Mouse (Mus musculus): ENCODE results near the gene Ache.

The Ache gene

DNA sequence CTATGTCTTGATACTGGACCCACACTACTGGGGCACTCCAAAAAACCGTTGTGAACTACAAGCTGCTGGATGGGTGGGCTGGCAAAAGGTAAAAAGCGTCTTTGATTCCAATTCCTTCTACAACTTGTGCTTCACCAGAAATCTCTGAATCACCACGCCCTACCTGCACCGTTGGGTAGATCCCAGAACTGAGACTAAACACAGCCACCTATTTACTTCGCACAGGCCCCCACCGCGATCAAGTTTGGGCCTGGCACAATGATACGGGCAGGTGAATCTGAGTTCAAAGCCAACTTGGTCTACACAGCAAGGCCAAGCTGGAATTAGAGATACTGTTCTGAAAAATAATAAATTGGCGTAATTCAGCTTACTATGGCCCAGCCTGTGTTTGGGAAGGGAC lies 8.0 kb downstream of the Ache start:
- in situ Hi-C loops (cut with MboI; ENCODE audit: low sequenced_read_pairs), result no loop called here

- in situ Hi-C loops (cut with MboI; ENCODE audit: low sequenced_read_pairs), result no loop called here
Observed at GRCm38 (mm10) chr5:137295712-137296111, 8.4 kb downstream of the Ache start.

- in situ Hi-C loops (cut with MboI; ENCODE audit: low sequenced_read_pairs), result no loop called here
Observed at GRCm38 (mm10) chr5:137297126-137297525, 9.8 kb downstream of the Ache start.

DNA sequence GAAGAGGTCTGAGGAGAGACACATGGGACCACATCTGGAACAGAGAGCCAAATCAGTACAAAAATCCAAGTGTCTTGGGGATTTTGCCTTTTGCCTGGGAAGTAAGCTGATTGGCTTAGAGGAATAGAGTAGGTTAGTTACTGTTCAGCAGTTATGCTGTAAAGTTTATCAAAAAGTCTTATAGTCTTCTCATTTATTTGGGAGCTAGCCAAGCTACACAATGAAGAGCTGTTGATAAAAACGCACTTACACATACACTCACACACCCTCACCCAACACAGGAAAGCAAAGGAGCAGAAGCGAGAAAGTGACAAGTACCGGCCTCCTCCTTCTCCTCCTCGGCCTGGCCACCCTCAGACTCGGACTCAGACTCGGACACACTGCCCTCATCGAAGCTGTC lies 11.9 kb downstream of the Ache start:
- in situ Hi-C loops (cut with MboI; ENCODE audit: low sequenced_read_pairs), result no loop called here

DNA sequence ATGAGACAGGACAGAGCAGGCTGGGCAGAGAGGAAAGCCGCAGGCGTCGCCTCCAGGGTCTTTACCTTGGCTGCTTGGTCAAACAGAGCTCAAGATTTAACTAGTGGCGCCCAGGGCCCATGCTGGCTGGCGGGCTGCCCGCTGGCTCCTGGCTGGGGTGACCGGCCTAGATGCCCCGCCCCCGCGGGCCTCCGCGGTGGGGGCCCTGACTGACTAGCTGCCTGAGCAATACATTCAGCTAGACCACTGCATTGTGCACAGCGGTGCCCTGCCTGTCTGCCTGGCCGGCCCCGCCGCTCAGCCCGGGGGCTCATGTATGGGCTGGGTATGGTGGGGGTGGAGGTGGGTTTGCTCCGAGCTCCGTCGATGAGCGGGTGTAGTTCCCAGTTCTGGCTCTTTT lies 13.9 kb downstream of the Ache start:
- in situ Hi-C loops (cut with MboI; ENCODE audit: low sequenced_read_pairs), result no loop called here

GRCm38 (mm10) chr5:137303609-137304008 lies 16.3 kb downstream of the Ache start:
- in situ Hi-C loops (cut with MboI; ENCODE audit: low sequenced_read_pairs), result no loop called here

DNA sequence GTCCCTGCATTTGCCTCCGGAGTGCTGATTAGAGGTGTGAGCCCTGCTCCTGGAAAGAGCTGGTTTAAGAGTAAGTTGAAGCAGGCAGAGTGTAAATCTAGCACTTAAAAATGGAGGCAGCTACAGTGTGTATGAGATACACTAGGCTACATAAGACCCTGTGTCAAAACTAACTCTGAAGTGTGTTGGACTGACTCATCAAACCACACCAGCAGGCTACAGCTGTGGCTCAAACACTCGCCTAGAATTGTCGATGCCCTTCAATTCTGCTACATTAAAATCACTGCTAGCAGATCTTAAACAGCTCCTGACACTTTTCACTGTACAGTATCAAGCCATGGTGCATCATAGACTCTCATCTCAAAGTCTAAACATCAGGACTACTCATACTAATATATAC lies 16.8 kb downstream of the Ache start:
- in situ Hi-C loops (cut with MboI; ENCODE audit: low sequenced_read_pairs), result no loop called here

- in situ Hi-C loops (cut with MboI; ENCODE audit: low sequenced_read_pairs), result no loop called here
Observed at GRCm38 (mm10) chr5:137304816-137305215, 17.5 kb downstream of the Ache start.

DNA sequence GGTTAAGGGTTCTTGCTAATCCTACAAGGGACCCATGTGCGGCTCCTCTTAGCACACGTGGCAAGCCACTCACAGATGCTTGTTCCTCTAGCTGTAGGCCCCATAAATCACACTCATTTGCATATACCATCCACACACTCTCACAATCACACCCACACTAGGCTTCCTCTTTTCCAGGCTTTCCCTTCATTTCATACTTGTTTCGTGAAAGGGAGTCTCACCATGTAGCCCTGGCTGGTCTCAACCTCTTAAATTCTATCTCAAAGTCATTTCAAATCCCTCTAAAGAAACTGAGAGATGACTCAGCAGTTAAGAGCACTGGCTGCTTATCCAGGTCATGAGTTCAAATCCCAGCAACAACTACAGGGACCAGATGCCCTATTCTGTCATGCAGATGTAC lies 18.5 kb downstream of the Ache start:
- in situ Hi-C loops (cut with MboI; ENCODE audit: low sequenced_read_pairs), result no loop called here

DNA sequence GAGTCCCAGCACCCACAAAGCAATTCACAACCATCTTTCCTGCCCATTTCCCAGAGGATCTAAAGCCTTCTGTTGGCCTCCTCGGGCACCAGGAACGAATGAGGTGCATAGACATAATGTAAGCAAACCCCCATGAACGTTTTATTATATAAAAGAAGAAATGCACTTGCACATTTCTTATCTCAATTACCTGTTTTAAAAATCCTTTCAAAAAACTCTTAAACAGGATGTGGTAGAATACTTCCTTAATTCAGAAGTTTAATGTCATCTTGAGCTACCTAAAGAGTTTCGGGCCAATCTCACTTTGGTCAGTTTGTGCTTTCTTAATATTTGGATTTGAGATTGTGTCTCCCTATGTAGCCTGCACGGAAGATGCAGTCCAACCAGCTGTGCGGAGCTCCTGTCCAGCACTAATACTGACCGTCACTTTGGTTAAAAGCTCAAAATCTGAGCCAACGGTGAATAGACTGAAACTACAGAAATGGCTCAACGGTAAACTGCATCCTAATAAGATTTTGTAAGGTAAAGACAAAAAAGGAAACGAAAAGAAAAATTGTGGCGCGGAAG lies 19.2 kb downstream of the Ache start:
- in situ Hi-C loops (cut with MboI; ENCODE audit: low sequenced_read_pairs), result no loop called here

DNA sequence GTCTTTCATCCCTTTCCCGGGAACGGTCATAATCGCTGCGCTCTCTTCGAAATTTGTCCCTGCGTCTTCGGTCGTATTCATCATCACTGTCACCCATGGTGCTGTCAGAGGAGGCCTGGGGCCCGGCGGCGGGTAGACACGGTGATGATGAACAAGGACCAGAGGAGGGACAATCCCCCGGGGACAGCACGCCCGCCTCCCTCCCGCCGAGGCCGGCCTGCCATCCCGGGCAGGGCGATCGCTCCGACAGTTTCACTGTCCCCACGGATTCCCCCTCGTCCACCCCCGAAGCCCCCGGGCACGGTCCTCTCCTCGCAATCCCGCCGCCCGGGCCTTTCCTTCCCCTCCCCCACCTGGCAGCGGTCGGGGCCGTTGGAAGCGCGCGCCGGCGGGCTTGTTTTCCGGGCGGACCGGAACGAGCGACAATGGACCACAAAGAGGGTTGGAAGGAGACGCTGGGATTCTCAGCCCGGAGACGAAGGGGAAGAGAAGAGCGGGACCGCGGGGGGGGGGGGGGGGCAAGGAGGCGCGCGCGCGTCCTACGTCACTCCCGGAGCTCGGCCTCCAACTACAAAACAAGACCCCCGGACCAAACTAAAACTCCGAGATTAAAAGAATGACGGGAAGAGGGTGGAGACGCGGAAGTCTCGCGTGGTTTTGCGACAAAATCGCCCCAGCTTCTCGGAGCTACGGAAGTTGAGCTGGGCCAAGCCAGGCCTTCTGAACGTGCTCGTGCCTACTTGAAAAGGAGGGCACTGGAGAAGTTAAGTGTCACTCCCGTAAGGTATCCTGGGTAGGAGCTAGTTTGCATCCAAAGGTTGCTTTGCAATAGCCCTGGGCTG lies 20.0 kb downstream of the Ache start, which contains the start of gene Srrt:
Gene Srrt (minus strand): TSS at position 604 of the 842 bp plus-strand sequence.
- in situ Hi-C loops (cut with MboI; ENCODE audit: low sequenced_read_pairs), result no loop called here

DNA sequence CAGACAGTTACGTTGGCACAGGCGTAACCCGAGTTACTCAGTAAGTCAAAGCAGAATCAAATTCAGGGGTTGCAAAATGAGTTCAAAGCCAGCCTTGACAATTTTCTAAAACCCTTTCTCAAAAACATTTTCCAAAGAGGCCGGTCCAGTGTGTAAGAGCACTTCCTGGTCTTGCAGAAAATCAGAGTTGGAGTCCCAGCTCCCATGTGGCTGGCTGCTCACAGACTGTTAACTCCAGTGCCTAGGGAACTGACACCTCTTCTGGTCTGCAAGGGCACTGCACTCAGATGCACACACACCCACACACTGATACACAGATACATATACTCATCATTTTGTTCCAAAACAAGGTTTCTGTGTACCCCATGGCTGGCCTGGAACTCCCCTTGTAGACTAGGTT lies 21.0 kb downstream of the Ache start:
- in situ Hi-C loops (cut with MboI; ENCODE audit: low sequenced_read_pairs), result no loop called here

DNA sequence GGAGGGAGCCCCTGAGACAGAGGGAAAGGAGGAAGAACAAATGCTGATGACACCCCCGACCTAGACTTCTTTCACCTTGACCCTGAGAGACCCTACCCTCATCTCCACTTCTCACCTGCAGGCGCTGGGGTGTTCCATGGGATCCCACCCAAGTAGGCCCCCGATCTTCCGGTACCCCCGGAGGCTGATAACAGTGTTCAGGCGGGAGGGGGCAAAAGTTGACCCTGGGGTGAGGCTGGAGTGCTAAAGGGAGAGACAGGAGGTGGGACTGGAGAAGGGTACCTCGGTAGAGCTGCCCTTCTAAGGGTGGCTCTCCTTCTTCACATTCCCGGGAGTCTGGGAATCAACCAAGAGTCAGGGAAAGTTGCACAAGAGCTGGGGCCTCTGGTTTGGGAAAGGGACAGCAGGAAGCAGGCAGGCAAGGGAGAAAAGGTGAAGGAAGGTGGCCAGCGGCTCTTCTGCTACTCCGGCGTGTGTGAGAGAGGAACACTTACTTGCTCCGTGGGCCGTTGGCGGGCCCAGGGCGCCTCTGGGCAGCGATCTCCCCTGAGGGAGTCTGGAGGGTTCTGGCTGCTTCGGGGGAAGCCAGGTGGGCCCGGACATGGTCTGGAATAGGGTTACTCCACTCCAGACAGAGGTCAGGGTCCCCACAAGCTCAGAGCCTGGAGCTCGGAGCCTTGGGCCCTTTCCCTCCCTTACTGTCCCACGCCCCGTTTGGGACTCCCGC lies 26.3 kb downstream of the Ache start:
- in situ Hi-C loops (cut with MboI; ENCODE audit: low sequenced_read_pairs), result no loop called here

- in situ Hi-C loops (cut with MboI; ENCODE audit: low sequenced_read_pairs), result no loop called here
Observed at GRCm38 (mm10) chr5:137314193-137315083, 27.1 kb downstream of the Ache start, which contains the start of gene Trip6. Gene Trip6, minus strand, starts transcription at chr5:137314404.

DNA sequence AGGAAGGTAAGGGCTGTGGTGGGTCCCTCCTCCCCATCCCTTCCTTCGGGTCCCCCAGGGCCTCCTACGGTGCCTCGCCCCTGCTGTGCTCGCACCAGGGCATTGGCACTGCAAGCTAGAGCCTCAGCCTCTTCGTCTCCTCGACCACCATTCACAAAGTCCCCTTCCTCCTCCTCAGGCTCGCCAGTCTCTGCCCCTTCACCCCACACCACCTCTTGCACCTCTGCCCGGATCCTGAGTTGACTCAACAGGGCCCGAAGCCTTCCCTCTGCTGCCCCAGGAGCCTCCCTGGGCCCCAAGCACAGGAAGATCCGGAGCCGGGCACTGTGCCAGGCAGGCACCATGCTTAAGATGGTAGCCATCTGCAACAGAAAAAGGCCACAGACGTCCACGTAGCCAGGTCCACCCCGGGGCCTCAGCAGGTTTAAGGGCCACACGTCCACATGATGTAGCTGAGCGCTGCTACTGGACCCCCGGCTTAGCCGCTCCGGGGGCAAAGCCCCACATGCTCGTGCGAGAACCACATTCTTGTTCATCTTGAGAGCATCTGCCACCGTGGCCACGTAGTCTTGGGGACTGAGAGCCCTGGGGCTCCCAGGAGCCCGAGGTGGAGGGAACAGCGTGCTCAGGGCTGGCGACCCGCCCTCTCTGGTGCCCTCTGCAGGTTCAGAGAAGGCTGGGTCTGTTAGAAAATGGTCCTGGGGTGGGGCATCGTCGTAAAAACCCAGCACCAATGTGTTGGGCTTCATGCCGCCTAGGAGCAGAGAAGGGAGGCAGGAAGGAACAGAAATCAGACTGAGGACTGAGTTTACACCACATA lies 28.0 kb downstream of the Ache start:
- in situ Hi-C loops (cut with MboI; ENCODE audit: low sequenced_read_pairs), result no loop called here

GRCm38 (mm10) chr5:137317361-137317760 lies 30.0 kb downstream of the Ache start:
- in situ Hi-C loops (cut with MboI; ENCODE audit: low sequenced_read_pairs), result no loop called here

DNA sequence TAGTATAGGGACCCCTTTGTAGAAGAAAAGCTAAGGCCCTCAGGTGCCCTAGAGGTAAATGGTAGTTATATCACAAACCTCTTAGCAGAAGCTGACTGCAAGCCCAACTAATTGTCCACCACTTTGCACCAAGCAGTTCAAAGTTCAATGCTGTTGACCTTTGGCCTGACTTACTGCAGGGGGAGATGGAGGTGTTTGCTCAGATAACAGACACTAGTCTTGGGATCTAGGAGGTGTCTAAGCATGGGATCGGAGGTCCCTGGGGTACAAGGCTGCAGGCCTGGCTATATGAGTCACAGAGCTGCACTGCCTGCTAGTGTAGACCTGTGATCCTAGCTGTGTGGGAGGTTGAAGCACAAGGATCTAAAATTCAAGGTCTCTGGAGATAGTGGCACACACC lies 31.3 kb downstream of the Ache start:
- in situ Hi-C loops (cut with MboI; ENCODE audit: low sequenced_read_pairs), result no loop called here

DNA sequence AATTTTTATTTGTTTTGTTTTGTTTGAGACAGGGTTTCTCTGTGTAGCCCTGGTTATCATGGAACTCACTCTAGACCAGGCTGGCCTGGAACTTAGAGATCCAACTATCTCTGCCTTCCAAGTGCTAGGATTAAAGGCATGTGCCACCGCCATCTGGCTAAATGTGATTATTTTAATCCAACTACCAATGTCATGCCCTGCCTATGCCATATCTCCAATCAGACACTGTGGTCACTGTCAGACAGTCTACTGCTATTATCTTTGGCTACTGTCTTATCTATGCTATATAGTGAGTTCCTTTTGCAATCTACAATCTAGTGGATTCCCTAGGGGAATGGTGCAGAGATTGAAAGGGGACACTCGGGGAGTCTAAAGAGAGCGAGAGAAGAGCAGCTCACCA lies 33.7 kb downstream of the Ache start:
- in situ Hi-C loops (cut with MboI; ENCODE audit: low sequenced_read_pairs), result no loop called here

- in situ Hi-C loops (cut with MboI; ENCODE audit: low sequenced_read_pairs), result no loop called here
Observed at GRCm38 (mm10) chr5:137330910-137331309, 43.6 kb downstream of the Ache start.

Data from CH12F3 (cell line).